ENCODE assay signal across 1 mouse cellular context in the genomic region with DNA sequence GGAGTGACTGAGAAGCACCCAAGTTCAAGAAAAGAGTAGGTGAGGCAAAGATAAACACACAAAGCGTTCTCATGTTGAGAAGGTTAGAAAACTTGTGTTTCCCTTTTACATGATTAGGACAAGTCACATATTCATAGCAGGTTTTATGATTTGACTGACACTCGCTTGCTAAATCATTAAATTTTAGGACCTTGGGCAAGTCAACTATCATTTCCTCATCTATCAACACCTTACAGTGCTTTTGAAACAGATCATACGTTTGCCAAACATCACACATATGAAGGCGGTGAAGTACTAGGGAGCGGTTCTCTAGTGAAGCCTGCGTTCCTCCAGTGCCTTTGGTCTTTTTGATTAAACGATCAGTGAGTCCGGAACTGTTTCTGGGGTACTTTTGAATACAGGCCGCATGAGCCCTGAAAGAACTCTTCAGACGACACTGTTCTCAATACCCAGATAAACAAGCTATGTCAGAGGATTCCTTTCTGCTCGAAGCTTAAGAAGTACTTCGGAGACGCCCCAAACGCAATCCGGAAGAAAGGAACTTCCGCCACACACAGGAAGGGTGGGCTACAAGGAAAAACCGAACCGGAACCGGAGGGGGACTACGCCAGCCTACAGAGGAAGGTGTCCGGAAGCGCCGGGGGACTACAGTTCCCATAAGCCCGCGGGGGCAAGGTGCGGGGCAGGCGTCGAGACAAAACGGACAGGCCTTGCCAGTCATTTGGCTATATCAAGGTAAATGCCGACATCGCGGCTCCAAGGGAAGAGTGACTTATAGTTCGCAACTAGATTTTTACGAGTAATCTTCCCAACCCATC.
A peak's percentile ranks its signal among the peaks of the same experiment; 100 is the strongest.
TF ChIP-seq lines count a peak whose summit lies in the region.

A gene (plus strand): TSS at position 616 of the 818 bp plus-strand sequence.

TF ChIP-seq in CH12.LX, 34 proteins besides CTCF, POLR2A, EP300 and RAD21 (continued from another document):
- TF ChIP-seq MYC (IDR thresholded peaks at IDR 0.05; ENCODE audit: low read depth, low read length) (peak; percentile 63; the same call in 1 of the 2 replicates), USF1 (IDR thresholded peaks at IDR 0.05; ENCODE audit: low read depth, low read length) (no peak), MEF2A (IDR thresholded peaks at IDR 0.05; ENCODE audit: borderline replicate concordance, low read depth, low read length) (peak; percentile 57; the same call in 1 of the 2 replicates), IRF4 (IDR thresholded peaks at IDR 0.05; ENCODE audit: low read depth, low read length) (no peak), POLR2AphosphoS2 (IDR thresholded peaks at IDR 0.05; ENCODE audit: low read depth, low read length) (peak; percentile 93), CHD2 (IDR thresholded peaks at IDR 0.05; ENCODE audit: low read length) (peak; percentile 78; the same call in 1 of the 2 replicates), USF2 (conservative IDR thresholded peaks at IDR 0.05; ENCODE audit: low read depth, low read length) (no peak), BHLHE40 (IDR thresholded peaks at IDR 0.05; ENCODE audit: low read depth, low read length) (peak; percentile 25; the same call in 1 of the 2 replicates), JUND (conservative IDR thresholded peaks at IDR 0.05; ENCODE audit: low read depth, low read length) (no peak), SMC3 (IDR thresholded peaks at IDR 0.05; ENCODE audit: low read depth, low read length) (no peak), JUN (IDR thresholded peaks at IDR 0.05; ENCODE audit: insufficient read depth, low read depth, low read length) (no peak), ZMIZ1 (IDR thresholded peaks at IDR 0.05; ENCODE audit: low read depth, low read length) (peak; percentile 89), HCFC1 (IDR thresholded peaks at IDR 0.05; ENCODE audit: low read depth, low read length) (peak; percentile 99), MAX (IDR thresholded peaks at IDR 0.05; ENCODE audit: low read length) (peak; percentile 91), NELFE (IDR thresholded peaks at IDR 0.05; ENCODE audit: low read depth, low read length) (peak; percentile 89), ELF1 (IDR thresholded peaks at IDR 0.05; ENCODE audit: low read depth, low read length) (peak; percentile 100), E2F4 (IDR thresholded peaks at IDR 0.05; ENCODE audit: insufficient replicate concordance, low read depth, low read length) (no peak), ZNF384 (IDR thresholded peaks at IDR 0.05; ENCODE audit: low read depth, low read length) (no peak), MXI1 (IDR thresholded peaks at IDR 0.05; ENCODE audit: low read depth, low read length) (no peak), ZC3H11A (IDR thresholded peaks at IDR 0.05; ENCODE audit: low read depth, low read length) (no peak), CHD1 (IDR thresholded peaks at IDR 0.05; ENCODE audit: low read depth, low read length) (no peak; the same call in 1 of the 2 replicates), SIN3A (IDR thresholded peaks at IDR 0.05; ENCODE audit: low read length) (peak; percentile 98)
